16 mouse cellular contexts compared by ENCODE assay signal in genomic region chr14:82185334-82185733, GRCm38 (mm10).
"Had no signal": no experiment of that assay in that cellular context is flagged by ENCODE, and none has a peak within 500 bp of the region (broad histone marks: within the 10 kb centered on the region; RNA-seq: fewer than 3 reads in every experiment).

No protein-coding gene starts in this region.

- H3K27ac ChIP-seq: limb, embryonic 10.5 days; limb, embryonic 13.5 days; liver, embryonic 12.5 days; liver, embryonic 15.5 days; macrophage; midbrain, embryonic 12.5 days had no signal

- DNase-seq: kidney, adult 11 months; kidney, adult 8-10 months; kidney, postnatal 14 days; kidney, postnatal 4 days; liver; lung, adult 18-20 months; right cerebral cortex, adult 18-20 months; right cerebral cortex, postnatal 25 days; thymus, adult 18-20 months; thymus, postnatal 36 days had no signal

- H3K36me3 ChIP-seq: limb, embryonic 10.5 days; limb, embryonic 13.5 days; liver, embryonic 12.5 days; liver, embryonic 15.5 days; midbrain, embryonic 12.5 days had no signal

- H3K27me3 ChIP-seq: limb, embryonic 13.5 days; liver, embryonic 12.5 days; liver, embryonic 15.5 days; midbrain, embryonic 12.5 days had no signal

- H3K9me3 ChIP-seq: limb, embryonic 10.5 days; limb, embryonic 13.5 days; liver, embryonic 15.5 days; midbrain, embryonic 12.5 days had no signal

- H3K4me2 ChIP-seq: limb, embryonic 13.5 days; liver, embryonic 12.5 days; liver, embryonic 15.5 days; midbrain, embryonic 12.5 days had no signal

- H3K9ac ChIP-seq: limb, embryonic 13.5 days; liver, embryonic 12.5 days; liver, embryonic 15.5 days; midbrain, embryonic 12.5 days had no signal

- H3K4me1 ChIP-seq: limb, embryonic 10.5 days; limb, embryonic 13.5 days; liver, embryonic 12.5 days; liver, embryonic 15.5 days; midbrain, embryonic 12.5 days had no signal

- H3K4me3 ChIP-seq: limb, embryonic 10.5 days; limb, embryonic 13.5 days; liver, embryonic 12.5 days; liver, embryonic 15.5 days; midbrain, embryonic 12.5 days had no signal

- ATAC-seq: liver, embryonic 12.5 days had no signal
